Mouse (Mus musculus) left cerebral cortex, postnatal 4 days (tissue): ENCODE data around the gene Hcn3. TPM values are rescaled to one million over a fixed set of nuclear protein-coding genes. Genes with fewer than 3 reads are reported as not detected.

Experiments
- DNase-seq: peaks from one replicate; pipeline ENCODE4 v3.0.0-alpha.2; 2022
- intact Hi-C: fragments of 180-260 bp; cut with DNase I; formaldehyde crosslinking; loops from one replicate; pipeline ENCODE4 v1.15.1; 2025
- total RNA-seq, 2 experiments: library from RNA; stranded (reverse); gene quantifications; 2 replicates each; pipeline ENCODE4 v1.2.3; 2021

Gene Hcn3
- total RNA-seq, 2 experiments from 2014 or later = 68.6 to 73.1 TPM

DNA sequence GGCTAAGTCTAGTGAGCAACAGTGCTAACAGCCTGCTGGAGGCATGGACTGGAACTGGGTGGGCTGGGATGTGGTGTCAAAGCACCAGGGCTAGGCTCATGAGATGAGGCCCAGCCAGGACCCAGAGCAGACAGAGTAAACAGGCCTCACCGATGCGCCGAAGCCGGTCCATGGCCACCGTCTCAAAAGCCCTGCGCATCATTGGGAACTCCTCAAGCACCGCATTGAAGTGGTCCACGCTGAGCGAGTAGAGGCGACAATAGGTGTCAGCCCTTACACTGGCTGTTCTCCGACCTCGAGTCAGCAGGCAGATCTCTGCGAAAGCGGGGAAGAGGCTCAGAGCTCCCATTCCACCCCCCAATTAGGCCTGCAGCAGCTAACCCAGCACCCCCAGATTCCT is 11.4 kb downstream of the Hcn3 start:
- no peak for DNase-seq
- intact Hi-C loops = no loop called here

DNA sequence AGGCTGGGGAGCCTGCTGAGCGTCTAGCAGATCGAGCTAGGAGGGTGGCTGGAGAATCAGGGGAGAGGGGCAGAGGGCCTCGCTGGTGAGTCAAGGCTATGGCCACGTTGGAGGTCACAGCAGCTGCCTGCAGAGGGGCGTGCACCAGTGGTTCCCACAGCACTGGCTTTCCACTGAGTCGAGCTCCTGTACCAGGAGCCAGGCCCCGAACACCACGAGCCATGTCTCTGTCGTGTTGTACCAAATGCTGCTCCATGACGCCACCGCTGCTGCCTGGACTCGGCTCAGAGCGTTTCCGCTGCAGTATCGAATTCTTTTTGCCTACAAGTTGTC is 12.1 kb downstream of the Hcn3 start:
- no peak for DNase-seq
- intact Hi-C loops = no loop called here

DNA sequence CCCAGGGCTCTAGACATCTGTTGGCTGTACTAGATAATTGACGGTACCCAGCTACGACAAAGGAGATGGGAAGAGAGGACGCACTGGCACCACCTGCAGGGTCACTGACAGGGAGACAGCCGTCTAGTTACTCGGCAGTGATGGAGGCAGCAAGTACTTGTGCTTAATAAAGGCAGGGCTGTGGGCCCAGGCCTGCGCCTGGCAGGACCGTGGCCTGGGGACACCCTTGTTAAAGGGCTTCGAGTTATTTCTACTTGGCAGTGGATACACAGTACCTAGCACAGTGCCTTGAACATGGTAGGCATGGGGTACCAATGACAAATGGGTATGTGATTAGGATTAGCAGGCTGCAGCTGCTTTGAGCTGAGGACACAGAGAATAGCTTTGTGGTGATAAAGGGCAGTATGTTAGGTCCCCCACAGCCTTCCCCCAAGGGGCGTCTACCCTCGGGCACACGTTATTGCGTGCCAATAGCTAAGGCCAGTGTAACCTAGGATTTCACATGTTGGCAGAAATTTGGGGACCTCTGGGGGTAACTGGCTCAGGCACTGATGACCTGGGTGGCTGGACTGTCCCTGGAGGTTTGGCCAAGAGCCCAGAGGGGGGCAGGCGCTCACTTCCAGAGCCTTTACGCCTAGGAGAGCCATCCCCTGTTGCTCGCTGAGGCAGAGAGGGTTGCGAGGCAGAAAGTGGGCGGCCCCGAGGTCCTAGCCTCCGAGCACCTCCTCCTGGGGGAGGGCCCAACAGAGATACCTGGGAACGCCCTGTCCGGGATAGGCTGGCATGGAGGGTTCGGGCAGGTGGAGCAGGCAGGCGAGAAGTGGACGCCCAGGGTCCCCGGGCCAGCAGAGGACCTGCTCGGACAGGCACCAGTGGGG is 12.7 kb downstream of the Hcn3 start:
- intact Hi-C loops = no loop called here
- DNase-seq = no peak

DNA sequence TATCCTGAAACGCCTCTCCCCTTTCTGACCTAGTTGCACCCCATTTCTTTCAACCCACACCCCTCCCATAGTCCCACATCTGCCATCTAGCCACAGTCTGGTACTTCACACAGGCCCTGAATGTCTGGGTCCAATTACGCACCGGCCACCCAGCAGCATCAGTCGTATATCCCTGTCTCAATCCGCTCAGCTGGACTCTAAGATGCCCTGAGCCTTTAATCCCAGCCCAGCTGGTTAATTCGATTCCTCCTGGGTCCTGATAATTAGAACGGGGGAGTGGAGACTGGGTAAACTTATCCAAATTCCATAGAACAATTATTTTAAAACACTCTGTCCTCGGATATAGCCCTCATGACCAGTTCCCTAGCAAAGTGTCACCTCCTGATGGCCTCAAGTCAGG is 14.4 kb downstream of the Hcn3 start:
- intact Hi-C loops = no loop called here
- no peak for DNase-seq

DNA sequence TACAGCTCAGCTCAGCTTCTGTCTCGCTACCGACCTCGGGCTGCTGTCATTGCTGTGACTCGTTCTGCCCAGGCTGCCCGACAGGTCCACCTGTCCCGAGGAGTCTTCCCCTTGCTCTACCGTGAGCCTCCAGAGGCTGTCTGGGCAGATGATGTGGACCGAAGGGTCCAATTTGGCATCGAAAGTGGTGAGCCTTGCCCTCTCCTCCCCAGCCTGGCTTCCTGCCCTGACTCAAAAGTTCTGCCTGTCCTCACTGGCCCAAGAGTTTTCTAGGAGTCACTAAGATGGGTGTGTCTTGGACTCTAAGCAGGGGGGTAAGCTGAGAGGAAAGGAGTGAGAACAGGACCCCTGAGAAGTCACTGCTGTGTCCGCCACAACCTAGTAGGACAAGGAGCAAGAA is 15.2 kb downstream of the Hcn3 start:
- intact Hi-C loops = no loop called here
- DNase-seq = no peak

DNA sequence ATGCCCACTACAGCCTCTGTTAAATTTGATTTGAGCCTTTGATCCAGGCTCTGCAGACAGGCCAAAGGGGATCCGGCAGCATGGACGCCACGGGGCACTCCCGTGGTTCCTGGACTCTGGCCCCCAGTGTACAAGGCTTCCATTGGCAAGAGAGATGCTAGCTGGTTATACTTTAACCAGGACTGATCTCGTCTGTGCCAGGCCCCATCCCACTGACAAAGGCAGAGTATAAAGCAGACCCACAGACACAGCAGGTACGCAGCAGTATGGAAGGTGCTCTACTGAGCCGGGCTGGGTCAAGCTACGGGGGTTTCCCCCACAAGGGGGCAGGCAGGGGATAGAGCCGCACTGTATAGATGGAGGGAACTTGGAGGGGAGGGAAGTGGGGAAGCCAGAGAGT is 23.6 kb downstream of the Hcn3 start:
- intact Hi-C loops = no loop called here
- no peak for DNase-seq

DNA sequence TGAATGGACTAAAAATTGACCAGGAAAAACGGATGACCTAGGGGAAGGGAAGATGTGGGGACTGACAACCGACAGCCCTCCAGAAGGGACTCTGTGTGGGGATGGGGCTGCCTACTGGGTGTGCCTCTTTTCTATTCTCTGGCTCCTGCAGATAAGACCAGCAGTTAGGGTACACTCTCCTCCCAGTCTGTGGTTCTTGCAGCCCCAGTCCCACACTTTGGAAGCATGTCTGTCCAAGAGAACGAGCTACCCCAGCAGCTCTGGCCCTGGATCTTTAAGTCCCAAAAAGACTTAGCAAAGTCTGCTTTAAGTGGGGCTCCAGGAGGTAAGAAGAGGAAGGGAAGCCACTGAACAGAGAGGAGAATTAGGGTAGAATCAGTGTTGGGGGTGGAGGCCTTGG is 24.0 kb downstream of the Hcn3 start, which contains the start of gene Pklr:
TSS of gene Pklr (plus strand) at position 185 of the 400 bp plus-strand sequence.
- intact Hi-C loops = no loop called here
- no peak for DNase-seq

DNA sequence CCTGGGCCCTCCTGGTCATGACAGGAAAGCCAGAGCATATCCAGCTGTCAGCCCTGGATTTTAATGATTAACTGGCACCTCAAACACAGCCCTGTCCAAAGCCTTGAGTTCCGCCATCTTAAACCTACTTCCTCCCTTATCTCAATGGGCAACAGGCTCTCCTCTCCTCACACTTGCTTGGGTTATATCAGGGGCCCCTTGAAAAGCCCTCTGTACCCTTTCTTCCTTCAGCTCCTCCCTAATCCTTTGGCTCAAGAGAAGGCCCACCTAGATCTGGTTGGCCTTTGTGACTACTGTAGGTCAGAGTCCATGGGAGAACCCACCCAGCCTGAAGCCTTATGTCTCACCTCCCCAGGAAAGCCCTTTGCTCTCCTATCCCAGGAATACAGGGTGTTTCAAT is 26.2 kb downstream of the Hcn3 start:
- DNase-seq = no peak
- intact Hi-C loops = no loop called here

DNA sequence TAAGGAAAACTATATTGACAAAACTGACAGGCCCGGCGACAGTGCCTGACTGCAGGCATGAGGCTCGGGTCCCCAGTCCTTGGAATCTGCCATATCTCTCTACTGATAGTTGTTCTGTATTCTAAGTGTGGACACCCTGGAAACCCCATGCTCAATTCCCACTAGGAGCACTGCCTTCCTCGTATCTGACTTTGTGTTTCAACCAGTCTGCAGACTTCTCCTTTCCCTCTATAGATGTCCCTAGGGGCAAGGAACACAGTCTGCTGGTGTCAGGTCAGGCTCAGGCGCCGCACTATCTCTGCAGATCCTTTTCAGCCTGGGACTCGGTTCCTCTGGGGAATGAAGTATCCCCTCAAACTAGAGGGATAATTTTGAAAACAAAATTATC is 26.9 kb downstream of the Hcn3 start:
- intact Hi-C loops = no loop called here
- DNase-seq = no peak

DNA sequence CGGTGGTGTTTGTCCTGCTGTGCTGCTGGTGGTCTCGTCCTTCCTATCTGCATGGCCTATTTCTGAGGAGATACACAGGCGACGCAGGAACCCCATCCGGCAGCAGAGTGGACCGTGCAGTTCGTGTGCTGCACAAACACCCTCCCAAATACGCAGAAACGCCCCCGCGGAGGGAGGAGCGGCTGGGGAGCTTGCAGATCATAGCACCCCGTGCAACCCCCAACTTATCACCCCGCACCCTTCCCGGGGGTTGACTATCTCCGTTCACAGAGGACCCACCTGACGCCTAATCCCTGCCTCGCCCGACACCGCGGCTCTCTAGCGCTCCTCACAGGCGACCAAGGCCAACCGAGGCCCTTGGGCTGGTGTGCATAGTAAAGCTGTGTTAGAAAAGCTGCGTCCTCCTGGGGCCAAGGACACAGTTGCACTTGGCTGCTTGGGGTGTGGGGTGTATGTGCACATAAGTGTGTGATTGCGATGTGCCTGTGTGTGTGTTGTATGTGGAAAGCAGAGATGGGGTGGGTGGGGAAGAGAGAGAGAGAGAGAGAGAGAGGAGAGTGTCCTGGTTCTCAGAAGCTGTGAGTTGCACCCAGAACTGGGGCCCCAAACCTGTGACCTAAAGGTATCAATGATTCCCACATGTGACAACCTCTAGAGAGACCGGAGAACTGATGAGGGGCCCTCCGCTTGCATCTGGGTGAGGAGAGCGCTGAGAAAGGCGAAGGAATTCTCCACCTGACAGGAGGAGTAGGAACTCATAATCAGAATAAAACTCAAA is 27.5 kb downstream of the Hcn3 start:
- peak; percentile 34 for DNase-seq
- intact Hi-C loops = no loop called here

DNA sequence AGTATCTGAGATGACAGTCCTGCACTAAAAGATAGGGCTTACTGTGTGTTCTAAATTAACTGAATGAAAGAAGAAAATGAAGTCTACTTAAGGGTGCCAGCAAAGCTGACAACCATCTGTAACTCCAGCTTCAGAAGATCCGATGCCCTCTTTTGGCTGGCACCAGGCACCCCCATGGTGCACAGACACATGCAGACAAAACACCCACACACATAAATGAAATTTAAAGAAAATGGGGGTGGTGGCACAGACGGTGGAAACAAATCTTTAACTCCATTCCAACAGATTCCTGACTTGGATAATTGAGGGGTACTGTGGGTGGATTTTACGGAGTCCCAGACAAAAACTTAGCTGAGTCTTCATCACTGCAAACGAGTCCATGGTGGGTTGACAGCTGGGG is 28.2 kb downstream of the Hcn3 start:
- peak; percentile 17 for DNase-seq
- intact Hi-C loops = no loop called here

DNA sequence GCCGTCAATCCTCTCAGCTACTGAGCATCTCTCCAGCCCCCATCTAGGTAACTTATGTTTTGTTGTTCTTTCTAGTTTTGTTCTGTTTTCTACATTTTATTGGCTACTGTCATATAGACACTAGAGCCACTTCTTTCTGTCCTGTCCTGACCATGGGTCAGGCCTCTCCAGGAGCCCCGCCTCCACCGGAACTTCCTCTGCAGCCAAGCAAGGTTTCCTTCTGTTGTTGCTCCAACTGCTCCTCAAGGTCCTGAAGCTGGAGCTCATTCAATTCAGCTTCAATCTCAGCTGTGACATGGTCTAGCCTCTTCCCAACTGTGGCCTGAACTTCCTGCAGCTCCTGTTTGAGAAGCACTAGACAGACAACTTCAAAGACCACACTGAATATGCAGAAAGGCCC is 30.1 kb downstream of the Hcn3 start:
- intact Hi-C loops = no loop called here
- DNase-seq = no peak

DNA sequence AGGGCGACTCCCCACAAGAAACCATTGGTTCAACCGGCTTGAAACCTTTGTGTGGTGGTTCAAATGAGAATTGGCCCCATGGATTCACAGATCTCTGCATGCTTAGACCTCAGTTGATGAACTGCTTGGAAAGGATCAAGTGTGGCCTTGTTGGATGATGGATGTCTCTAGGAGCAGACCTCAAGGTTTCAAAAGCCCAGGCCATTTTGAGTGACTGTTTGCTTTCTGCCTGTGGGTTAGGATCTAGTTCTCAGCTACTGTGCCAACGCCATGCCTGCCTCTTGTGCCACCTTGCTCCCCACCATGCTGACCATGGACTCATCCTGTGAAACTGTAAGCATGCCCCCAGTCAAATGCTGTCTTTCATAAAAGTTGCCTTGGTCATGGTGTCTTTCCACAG is 34.0 kb downstream of the Hcn3 start:
- no peak for DNase-seq
- intact Hi-C loops = no loop called here

DNA sequence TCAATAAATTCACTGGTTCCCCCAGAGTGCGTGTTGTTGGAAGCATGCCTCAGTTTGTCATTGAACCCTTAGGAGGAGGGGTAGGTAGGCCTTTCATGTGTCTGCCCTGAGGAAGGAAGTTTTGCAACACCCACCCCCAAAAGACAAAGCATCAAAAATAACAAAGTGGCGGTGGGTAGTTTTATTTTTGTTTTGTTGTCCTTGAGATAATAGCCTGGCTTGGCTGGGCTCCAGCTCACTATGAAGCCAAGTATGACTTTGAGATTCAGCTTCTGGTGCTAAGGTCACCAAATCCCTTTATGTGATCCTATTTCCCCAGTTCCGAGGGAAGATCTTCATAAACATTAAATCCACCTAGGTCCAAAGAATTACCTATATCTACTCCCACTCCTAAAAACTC is 35.8 kb downstream of the Hcn3 start:
- no peak for DNase-seq
- intact Hi-C loops = no loop called here

DNA sequence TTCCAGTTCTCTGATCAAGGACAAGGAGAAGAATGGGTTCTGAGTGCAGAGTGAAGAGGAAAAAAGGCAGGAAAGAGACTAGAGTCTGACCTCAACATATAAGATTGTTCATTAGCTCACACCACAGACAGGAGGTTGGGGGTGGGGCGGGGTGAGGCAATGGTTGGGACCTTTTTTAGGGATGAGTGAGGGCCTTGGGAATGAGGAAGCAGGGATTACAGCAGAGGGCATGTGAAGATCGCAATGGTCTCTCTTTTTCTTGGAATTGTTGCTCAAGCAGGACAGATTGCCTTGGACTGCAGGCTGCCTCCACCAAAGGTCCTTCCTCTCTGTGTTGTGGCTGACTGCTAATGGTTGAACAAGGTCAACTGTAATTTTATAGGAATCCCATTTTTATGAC is 36.7 kb downstream of the Hcn3 start:
- no peak for DNase-seq
- intact Hi-C loops = no loop called here

DNA sequence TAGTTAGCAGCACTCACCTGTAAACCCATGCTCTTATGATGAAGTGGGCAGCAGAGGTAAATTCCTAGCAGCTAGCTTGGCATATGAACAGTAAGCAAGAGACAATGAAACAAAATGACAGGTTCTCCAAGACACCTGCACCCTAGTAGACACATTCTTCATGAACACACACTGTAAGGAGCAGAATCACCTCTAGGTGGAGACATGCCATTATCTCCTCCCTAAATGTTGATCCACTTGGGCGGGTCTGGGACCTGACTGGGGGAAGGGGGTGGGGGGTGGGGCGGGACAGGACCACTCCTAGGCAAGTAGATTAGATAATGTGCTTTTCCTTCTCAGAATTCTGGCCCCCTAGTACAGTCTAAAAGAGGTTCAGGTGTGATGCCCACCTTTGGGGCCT is 44.5 kb downstream of the Hcn3 start:
- intact Hi-C loops = no loop called here
- no peak for DNase-seq

DNA sequence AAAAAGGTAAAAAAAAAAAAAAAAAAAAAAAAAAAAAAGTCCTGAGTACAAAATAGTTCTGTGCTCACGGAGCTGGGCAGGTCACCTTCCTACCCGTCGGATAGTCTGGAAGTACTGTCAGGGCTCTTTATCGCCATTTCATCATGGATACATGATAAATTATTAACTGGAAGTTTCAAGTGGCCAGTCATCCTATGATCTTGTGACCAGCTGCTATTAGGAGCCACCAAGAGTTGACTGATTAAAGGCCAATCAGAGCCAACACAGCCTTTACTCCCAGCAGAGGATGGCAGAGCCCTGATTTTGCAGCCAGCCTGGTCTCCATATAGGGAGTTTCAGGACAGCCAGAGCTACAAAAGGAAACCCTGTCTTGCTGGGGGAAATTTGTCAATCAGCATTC is 46.9 kb downstream of the Hcn3 start:
- intact Hi-C loops = no loop called here
- DNase-seq = no peak

DNA sequence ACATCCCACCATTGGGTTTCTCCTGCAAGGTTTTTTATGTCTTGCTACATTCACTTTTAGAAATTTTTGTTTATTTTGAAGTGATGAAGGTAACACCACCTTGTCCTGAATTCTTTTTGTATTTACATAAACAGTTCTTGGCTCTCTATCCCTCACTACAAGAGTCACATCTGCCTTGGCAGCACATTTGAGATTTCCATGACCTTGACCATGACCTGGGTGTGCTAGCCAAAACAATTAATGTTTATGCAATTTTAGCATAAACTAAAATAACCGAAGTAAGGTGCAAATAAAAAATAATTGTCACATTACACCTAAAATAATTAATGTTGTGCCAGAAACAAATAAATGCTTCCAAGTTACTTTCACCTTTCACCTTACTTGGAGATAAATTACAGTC is 51.9 kb downstream of the Hcn3 start:
- intact Hi-C loops = no loop called here
- no peak for DNase-seq

DNA sequence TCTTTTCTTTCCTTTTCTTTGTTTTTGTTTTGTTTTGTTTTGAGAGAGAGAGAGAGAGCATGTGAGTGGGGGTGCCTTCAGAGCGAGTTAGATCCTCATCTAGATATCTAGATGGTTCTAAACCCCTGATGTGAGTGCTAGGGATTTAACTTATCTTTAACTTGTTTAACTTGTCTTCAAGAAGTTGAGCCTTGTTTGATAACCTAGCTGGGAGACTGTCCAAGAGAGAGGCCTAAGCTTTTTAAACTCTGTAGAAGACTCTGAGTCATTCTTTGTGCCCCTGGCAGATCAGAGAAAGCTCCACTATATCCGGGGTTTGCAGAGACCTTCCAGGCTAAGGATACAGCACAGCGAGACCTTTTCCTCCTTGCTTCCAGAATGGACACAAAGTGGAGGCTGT is 52.5 kb downstream of the Hcn3 start:
- intact Hi-C loops = no loop called here
- no peak for DNase-seq

DNA sequence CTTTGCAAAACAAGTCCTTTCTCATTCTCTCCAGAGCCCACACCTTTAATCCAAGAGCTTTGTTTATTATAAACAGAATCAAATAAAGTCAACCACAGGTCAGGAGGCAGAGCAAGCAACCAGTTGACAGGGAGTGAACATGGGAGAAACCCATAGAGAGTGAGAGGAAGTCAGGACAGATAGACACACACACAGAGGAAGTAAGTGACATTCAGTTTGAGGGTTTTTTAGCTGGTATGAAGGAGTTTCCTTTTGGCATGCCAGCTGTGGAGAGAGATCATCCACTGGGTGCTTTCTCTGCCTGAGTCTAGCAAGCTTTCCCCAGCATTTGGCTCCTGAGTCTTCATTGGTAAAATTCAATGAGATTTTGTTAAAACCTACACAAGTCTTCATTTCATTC is 53.1 kb downstream of the Hcn3 start:
- no peak for DNase-seq
- intact Hi-C loops = no loop called here

DNA sequence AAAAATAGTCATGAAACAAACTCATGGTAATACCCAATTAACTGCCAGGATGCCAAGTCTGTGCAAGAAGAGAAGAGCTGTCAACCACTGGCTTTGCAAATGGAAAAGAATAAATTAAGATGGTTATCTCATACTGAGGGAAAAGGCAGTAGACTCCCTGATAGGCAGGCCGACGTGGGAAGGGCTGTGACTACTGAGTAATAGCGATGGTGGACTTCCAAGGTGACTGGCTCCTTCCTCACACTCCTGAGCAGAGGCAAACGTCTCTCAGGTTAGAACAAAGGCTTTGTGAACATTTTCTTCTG is 56.8 kb downstream of the Hcn3 start:
- DNase-seq = no peak
- intact Hi-C loops = no loop called here

DNA sequence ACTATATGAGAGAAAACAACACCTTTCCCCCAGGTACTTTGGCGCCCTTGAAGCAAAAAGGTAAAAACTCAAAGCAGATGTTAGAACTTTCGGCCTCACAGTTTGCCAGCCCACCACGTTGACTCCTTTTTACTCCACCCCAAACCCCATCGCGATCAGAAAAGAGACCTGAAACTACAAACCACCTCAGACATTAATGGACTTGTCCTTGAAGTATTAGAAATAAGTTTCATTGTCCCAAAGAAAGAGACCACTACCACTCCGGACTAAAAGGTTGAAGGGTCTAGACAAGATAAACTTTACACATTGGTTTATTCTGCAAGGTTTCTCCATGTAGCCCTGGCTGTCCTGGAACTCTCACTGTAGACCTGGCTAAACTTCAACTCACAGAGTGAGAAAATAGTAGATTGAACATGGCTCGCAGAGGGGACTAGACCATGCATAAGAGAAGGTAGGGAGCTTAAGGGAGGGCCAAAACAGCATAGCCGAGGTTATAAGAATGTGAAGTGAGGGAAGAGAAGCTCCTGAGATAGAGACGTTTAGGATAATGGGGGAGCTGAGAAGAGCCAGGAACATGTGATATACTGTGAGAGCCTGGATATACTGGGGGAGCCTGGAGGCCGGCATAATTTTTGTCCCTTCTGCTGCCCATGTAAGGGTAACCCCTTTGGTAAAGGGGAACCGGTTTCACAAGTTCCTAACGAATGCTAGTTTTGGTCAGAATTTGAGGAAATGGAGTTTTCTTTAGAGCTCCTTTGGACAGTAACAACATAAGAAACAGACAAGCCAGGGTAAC is 57.3 kb downstream of the Hcn3 start:
- intact Hi-C loops = no loop called here
- DNase-seq = no peak
